Mouse (Mus musculus): Measurements from ENCODE around the gene 4930469K13Rik. TPM values are rescaled to one million over a fixed set of nuclear protein-coding genes. Genes with fewer than 3 reads are reported as not detected.
A peak's percentile ranks its signal among the peaks of the same experiment; 100 is the strongest.

The 4930469K13Rik gene
- polyA plus RNA-seq, 1 experiment from 2014 or later: not detected

DNA sequence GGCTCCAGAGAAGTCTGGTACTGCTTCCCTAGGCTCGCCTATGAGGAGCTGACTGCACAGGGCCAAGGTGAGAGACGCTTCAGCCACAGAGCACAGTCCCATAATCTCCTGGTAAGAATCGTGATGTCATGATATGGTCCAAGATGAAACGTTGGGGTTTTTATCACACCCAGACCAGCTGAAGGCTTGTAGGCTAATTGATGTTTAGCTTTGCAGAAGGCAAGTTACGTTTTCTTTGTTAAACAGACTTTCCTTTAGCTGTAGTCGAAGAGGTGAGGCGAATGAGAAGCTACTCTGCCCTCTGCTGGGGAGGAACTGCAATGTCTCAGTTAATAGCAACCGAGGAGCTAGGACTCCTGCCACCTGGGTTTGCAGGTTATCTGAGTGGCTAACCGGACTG, 89.7 kb downstream of the 4930469K13Rik start:
- Histone ChIP-seq H3K9me3 (ENCODE audit: control insufficient read depth, low read length) (no peaks in the 10 kb centered on the region), H3K4me2 (replicated peaks; ENCODE audit: low read depth) (no peak overlapping the region), H3K36me3 (ENCODE audit: control insufficient read depth, insufficient read depth, low read length) (no peaks in the 10 kb centered on the region), H3K27ac (replicated peaks) (0 out of 2 replicates have a peak overlapping the region, but pooled peaks have one; percentile 8), H3K4me1 (replicated peaks; ENCODE audit: control insufficient read depth, insufficient read depth) (no peaks in the 10 kb centered on the region), H3K9ac (ENCODE audit: low read length) (no peak overlapping the region), H3K4me3 (ENCODE audit: low read depth, low read length) (no peak overlapping the region), H3K27me3 (ENCODE audit: control insufficient read depth, insufficient read depth, low read length) (no peaks in the 10 kb centered on the region)
- ATAC-seq (ENCODE audit: low FRiP score, low TSS enrichment) (no peak), DNase-seq (ENCODE audit: low spot score) (peak; percentile 52)
- 28% methylated on average over 9 of the region's 9 CpGs for WGBS
- no peak for TF ChIP-seq EP300 (optimal IDR thresholded peaks at IDR 0.05)
- TF ChIP-seq CTCF (IDR thresholded peaks at IDR 0.05; ENCODE audit: low read depth): peak; percentile 86

DNA sequence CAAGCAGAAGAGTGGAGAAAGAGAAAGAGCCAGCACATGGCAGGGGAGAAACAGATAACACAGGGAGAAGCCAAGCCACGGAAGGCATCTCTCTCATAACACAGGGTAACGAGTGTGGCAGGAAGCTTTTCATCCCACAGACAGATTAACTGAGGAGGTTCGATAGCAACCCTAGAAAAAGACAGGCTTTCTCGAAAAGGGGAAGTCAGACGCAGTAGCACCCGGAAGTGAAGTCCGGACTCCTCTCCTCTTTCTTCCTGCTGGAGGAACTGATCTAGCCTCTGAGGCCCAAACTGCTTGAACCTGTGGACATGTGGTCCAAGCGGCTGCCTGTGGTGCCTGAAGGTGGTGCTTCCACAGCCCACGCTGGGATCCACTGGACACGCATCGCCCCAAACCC, 90.1 kb downstream of the 4930469K13Rik start:
- 86% methylated on average over 11 of the region's 11 CpGs for WGBS
- no peak overlapping the region for H3K4me2 ChIP-seq (replicated peaks; ENCODE audit: low read depth)
- ATAC-seq (ENCODE audit: low FRiP score, low TSS enrichment): no peak
- H3K27me3 ChIP-seq (ENCODE audit: control insufficient read depth, insufficient read depth, low read length): no peaks in the 10 kb centered on the region
- DNase-seq (ENCODE audit: low spot score): no peak
- H3K36me3 ChIP-seq (ENCODE audit: control insufficient read depth, insufficient read depth, low read length): no peaks in the 10 kb centered on the region
- 0 out of 2 replicates have a peak overlapping the region, but pooled peaks have one; percentile 8 for H3K27ac ChIP-seq (replicated peaks)
- no peaks in the 10 kb centered on the region for H3K9me3 ChIP-seq (ENCODE audit: control insufficient read depth, low read length)
- no peak overlapping the region for H3K9ac ChIP-seq (ENCODE audit: low read length)
- H3K4me1 ChIP-seq (replicated peaks; ENCODE audit: control insufficient read depth, insufficient read depth): no peaks in the 10 kb centered on the region
- no peak overlapping the region for H3K4me3 ChIP-seq (ENCODE audit: low read depth, low read length)
- TF ChIP-seq EP300 (optimal IDR thresholded peaks at IDR 0.05): no peak
- TF ChIP-seq CTCF (IDR thresholded peaks at IDR 0.05; ENCODE audit: low read depth): no peak

DNA sequence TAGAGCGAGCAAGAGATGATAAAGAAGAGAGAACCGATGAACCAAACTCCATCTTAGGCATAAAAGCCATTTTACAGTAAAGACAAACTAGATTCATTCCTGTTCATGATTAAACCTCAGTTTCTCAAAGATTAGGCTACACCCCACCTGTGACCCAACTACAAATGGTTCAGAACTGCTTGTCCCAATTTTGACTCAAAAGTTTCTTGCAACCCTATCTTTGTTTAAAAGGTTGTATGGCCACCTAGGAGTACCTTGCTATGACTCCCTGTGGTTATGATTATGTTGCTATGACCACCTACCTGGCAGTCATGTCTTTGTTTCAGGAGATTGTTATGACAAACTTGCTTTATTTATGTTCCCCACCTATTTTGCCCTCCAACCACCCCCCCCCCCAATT, 90.7 kb downstream of the 4930469K13Rik start:
- no peak overlapping the region for H3K9ac ChIP-seq (ENCODE audit: low read length)
- H3K4me2 ChIP-seq (replicated peaks; ENCODE audit: low read depth): no peak overlapping the region
- H3K4me3 ChIP-seq (ENCODE audit: low read depth, low read length): no peak overlapping the region
- no peaks in the 10 kb centered on the region for H3K27me3 ChIP-seq (ENCODE audit: control insufficient read depth, insufficient read depth, low read length)
- no peaks in the 10 kb centered on the region for H3K4me1 ChIP-seq (replicated peaks; ENCODE audit: control insufficient read depth, insufficient read depth)
- H3K36me3 ChIP-seq (ENCODE audit: control insufficient read depth, insufficient read depth, low read length): no peaks in the 10 kb centered on the region
- H3K9me3 ChIP-seq (ENCODE audit: control insufficient read depth, low read length): no peaks in the 10 kb centered on the region
- no peak for TF ChIP-seq EP300 (optimal IDR thresholded peaks at IDR 0.05)
- TF ChIP-seq CTCF (IDR thresholded peaks at IDR 0.05; ENCODE audit: low read depth): no peak
- DNase-seq (ENCODE audit: low spot score) (no peak), ATAC-seq (ENCODE audit: low FRiP score, low TSS enrichment) (no peak)
- WGBS: 75% methylated on average over 2 of the region's 2 CpGs
- H3K27ac ChIP-seq (replicated peaks): no peak overlapping the region

DNA sequence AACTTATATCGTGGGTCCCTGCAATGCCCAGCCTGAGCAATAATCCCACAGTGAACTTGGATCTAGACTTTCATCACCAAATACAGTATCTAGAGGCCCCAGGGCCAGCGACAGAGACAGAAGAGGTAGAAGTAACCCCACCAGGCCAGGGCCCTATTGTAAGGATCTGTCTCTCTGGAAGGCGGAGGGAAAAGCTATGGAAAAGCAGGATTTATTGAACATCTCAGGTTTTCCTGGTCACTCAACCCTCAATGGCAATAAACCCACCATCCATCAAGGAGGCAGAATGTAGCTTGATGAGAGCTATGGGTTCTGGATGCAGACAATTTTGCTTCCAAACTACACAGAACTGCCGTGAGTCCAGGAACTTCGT, 95.8 kb downstream of the 4930469K13Rik start:
- Histone ChIP-seq H3K27me3 (ENCODE audit: control insufficient read depth, insufficient read depth, low read length) (no peaks in the 10 kb centered on the region), H3K9ac (ENCODE audit: low read length) (no peak overlapping the region), H3K4me3 (ENCODE audit: low read depth, low read length) (no peak overlapping the region), H3K4me1 (replicated peaks; ENCODE audit: control insufficient read depth, insufficient read depth) (no peaks in the 10 kb centered on the region), H3K27ac (replicated peaks) (no peak overlapping the region), H3K9me3 (ENCODE audit: control insufficient read depth, low read length) (no peaks in the 10 kb centered on the region), H3K4me2 (replicated peaks; ENCODE audit: low read depth) (no peak overlapping the region), H3K36me3 (ENCODE audit: control insufficient read depth, insufficient read depth, low read length) (no peaks in the 10 kb centered on the region)
- ATAC-seq (ENCODE audit: low FRiP score, low TSS enrichment) (no peak), DNase-seq (ENCODE audit: low spot score) (no peak)
- TF ChIP-seq CTCF (IDR thresholded peaks at IDR 0.05; ENCODE audit: low read depth): no peak
- no peak for TF ChIP-seq EP300 (optimal IDR thresholded peaks at IDR 0.05)
- 66% methylated on average over 5 of the region's 5 CpGs for WGBS

DNA sequence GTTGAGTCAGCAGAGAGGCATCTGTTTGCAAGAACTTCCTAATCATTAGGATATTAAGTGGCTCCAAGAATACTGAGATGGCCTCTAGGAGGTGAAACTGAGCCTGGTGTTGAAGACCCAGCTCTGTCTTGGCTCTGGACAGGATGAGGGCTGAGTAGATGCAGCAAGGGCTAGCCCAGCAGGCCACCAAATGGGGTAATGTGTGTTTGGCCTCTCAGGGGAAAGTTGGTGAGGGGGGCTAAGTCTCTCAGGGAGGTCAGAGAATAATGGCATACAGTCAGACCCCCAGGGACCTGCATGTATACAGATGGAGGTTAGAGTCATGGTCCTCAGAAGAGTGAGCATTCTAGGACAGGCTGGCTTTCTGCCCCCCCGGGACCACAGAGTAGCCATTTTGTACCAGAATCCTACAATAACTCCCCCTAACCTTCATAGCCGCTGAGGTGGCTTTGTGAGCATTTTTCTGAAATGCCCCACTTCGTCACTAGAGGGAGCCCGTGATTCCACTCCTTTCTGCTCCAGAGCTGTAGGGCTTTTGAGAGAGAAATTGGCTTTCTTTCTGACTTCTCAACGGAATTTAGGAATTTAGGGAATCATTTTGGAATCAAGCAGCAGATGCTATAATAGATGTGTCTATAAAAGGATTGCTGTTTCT, 96.3 kb downstream of the 4930469K13Rik start:
- Histone ChIP-seq H3K4me3 (ENCODE audit: low read depth, low read length) (no peak overlapping the region), H3K36me3 (ENCODE audit: control insufficient read depth, insufficient read depth, low read length) (no peaks in the 10 kb centered on the region), H3K27me3 (ENCODE audit: control insufficient read depth, insufficient read depth, low read length) (no peaks in the 10 kb centered on the region), H3K9ac (ENCODE audit: low read length) (no peak overlapping the region), H3K27ac (replicated peaks) (no peak overlapping the region), H3K4me2 (replicated peaks; ENCODE audit: low read depth) (no peak overlapping the region), H3K9me3 (ENCODE audit: control insufficient read depth, low read length) (no peaks in the 10 kb centered on the region), H3K4me1 (replicated peaks; ENCODE audit: control insufficient read depth, insufficient read depth) (no peaks in the 10 kb centered on the region)
- peak; percentile 81 for TF ChIP-seq CTCF (IDR thresholded peaks at IDR 0.05; ENCODE audit: low read depth)
- no peak for TF ChIP-seq EP300 (optimal IDR thresholded peaks at IDR 0.05)
- no peak for ATAC-seq (ENCODE audit: low FRiP score, low TSS enrichment)
- 8% methylated on average over 5 of the region's 5 CpGs for WGBS
- DNase-seq (ENCODE audit: low spot score): peak; percentile 41

DNA sequence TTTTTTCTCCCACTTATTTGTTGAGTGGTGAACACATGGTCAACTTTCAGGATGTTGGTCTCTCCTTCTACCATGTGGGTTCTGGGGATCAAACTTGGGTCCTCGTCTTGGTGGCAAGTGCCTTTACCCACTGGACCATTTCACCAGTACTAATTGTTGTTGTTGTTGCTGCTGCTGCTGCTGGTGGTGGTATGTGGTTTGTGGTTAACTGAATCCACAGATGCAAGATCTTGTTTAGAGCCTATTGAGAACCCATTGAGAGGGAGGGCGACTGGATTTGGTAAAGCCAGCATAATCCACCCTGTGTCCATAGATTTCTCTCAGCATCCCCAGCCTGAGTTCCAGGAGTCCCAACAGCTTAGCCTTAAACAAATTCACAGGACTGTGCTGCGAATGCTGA, 97.9 kb downstream of the 4930469K13Rik start:
- 79% methylated on average over 3 of the region's 3 CpGs for WGBS
- no peak for ATAC-seq (ENCODE audit: low FRiP score, low TSS enrichment)
- Histone ChIP-seq H3K9ac (ENCODE audit: low read length) (no peak overlapping the region), H3K4me3 (ENCODE audit: low read depth, low read length) (no peak overlapping the region), H3K27ac (replicated peaks) (no peak overlapping the region), H3K27me3 (ENCODE audit: control insufficient read depth, insufficient read depth, low read length) (no peaks in the 10 kb centered on the region), H3K4me1 (replicated peaks; ENCODE audit: control insufficient read depth, insufficient read depth) (no peaks in the 10 kb centered on the region), H3K36me3 (ENCODE audit: control insufficient read depth, insufficient read depth, low read length) (no peaks in the 10 kb centered on the region), H3K9me3 (ENCODE audit: control insufficient read depth, low read length) (no peaks in the 10 kb centered on the region), H3K4me2 (replicated peaks; ENCODE audit: low read depth) (no peak overlapping the region)
- TF ChIP-seq CTCF (IDR thresholded peaks at IDR 0.05; ENCODE audit: low read depth) (no peak), EP300 (optimal IDR thresholded peaks at IDR 0.05) (no peak)
- DNase-seq (ENCODE audit: low spot score): no peak

Measured in stomach, postnatal 0 days (tissue).